Comparison of ENCODE assay signal across 8 mouse cellular contexts in the genomic region with DNA sequence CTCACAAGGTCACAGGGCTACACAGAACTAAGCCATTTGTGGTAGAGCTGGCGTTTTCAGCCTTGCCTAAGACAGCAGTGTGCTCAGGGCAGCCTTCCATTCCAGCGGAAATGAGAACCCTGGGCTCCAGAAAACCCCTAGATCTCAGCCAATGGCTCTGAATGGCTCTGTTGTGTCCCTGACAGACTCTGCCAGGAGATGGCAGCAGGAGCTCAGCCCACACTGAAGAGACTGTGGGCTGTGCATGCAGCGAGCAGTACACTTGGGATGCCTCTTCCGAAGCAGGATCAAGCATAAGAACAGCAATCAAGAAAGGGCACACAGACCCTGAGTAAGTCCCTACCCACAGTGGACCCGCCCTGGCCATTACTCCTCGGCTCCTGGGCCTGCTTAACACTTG.
DNase-seq lines count a peak whose midpoint lies in the region; ATAC-seq and TF ChIP-seq lines count a peak whose summit lies in the region.
"Not testable (repeated sequence)": the region's sequence is repeated elsewhere in the genome, so short reads cannot be mapped to it uniquely, and the experiment has no call there.

No protein-coding gene starts in this region.

- H3K4me3 ChIP-seq in forebrain, embryonic 14.5 days (ENCODE audit: low read depth, low read length); heart, embryonic 15.5 days; hindbrain, embryonic 16.5 days (ENCODE audit: low read length); kidney, embryonic 16.5 days (ENCODE audit: low read length); lung, embryonic 14.5 days (ENCODE audit: low read depth, low read length); midbrain, embryonic 13.5 days (replicated peaks); neural tube, embryonic 14.5 days (ENCODE audit: low read depth, low read length): not testable (repeated sequence)

- WGBS in forebrain, embryonic 14.5 days, result no CpG with 5 or more reads among the region's 6 CpGs
- no CpG with 5 or more reads among the region's 6 CpGs for WGBS in heart, embryonic 15.5 days
- WGBS in hindbrain, embryonic 16.5 days, result no CpG with 5 or more reads among the region's 6 CpGs
- WGBS in kidney, embryonic 16.5 days, result no CpG with 5 or more reads among the region's 6 CpGs
- WGBS in lung, embryonic 14.5 days, result no CpG with 5 or more reads among the region's 6 CpGs
- no CpG with 5 or more reads among the region's 6 CpGs for WGBS in midbrain, embryonic 13.5 days
- no CpG with 5 or more reads among the region's 6 CpGs for WGBS in neural tube, embryonic 14.5 days

- H3K27me3 ChIP-seq in forebrain, embryonic 14.5 days (replicated peaks; ENCODE audit: control insufficient read depth, insufficient read depth, low read length); heart, embryonic 15.5 days; hindbrain, embryonic 16.5 days (replicated peaks; ENCODE audit: control insufficient read depth, insufficient read depth, low read length); kidney, embryonic 16.5 days (ENCODE audit: insufficient read depth, low read length); lung, embryonic 14.5 days (ENCODE audit: insufficient read depth, low read length); midbrain, embryonic 13.5 days; neural tube, embryonic 14.5 days (ENCODE audit: control insufficient read depth, insufficient read depth, low read length): not testable (repeated sequence)

- not testable (repeated sequence) for H3K9me3 ChIP-seq in forebrain, embryonic 14.5 days (replicated peaks; ENCODE audit: control insufficient read depth, low read length); heart, embryonic 15.5 days (replicated peaks); hindbrain, embryonic 16.5 days (ENCODE audit: control insufficient read depth, low read length); kidney, embryonic 16.5 days (ENCODE audit: low read length); lung, embryonic 14.5 days (ENCODE audit: low read depth, low read length); midbrain, embryonic 13.5 days; neural tube, embryonic 14.5 days (ENCODE audit: control insufficient read depth, low read length)

- not testable (repeated sequence) for H3K27ac ChIP-seq in forebrain, embryonic 14.5 days (ENCODE audit: low read depth, low read length); heart, embryonic 15.5 days; hindbrain, embryonic 16.5 days (ENCODE audit: low read depth, low read length); kidney, embryonic 16.5 days (ENCODE audit: low read length); lung, embryonic 14.5 days (ENCODE audit: low read depth); midbrain, embryonic 13.5 days; neural tube, embryonic 14.5 days (ENCODE audit: low read depth, low read length)

- H3K36me3 ChIP-seq in forebrain, embryonic 14.5 days (ENCODE audit: control insufficient read depth, insufficient read depth, low read length); heart, embryonic 15.5 days; hindbrain, embryonic 16.5 days (ENCODE audit: control insufficient read depth, insufficient read depth, low read length); kidney, embryonic 16.5 days (ENCODE audit: insufficient read depth, low read length); lung, embryonic 14.5 days (ENCODE audit: insufficient read depth); midbrain, embryonic 13.5 days; neural tube, embryonic 14.5 days (ENCODE audit: control insufficient read depth, insufficient read depth, low read length): not testable (repeated sequence)

- DNase-seq in forebrain, embryonic 14.5 days (ENCODE audit: low spot score); lung, embryonic 14.5 days: not testable (repeated sequence)

- not testable (repeated sequence) for TF ChIP-seq CTCF in lung, embryonic 14.5 days (IDR thresholded peaks at IDR 0.05; ENCODE audit: low read depth)

- peak; percentile 97 for ATAC-seq in cerebellum, adult (ENCODE audit: insufficient number of reproducible peaks, low FRiP score, low TSS enrichment)
- ATAC-seq in forebrain, embryonic 14.5 days, result peak; percentile 95
- ATAC-seq in heart, embryonic 15.5 days (replicated peaks; ENCODE audit: insufficient number of reproducible peaks, insufficient read depth, low FRiP score, low read depth), result peak; percentile 78; the same call in 1 of the 2 replicates
- ATAC-seq in hindbrain, embryonic 16.5 days, result peak; percentile 95
- peak; percentile 93 for ATAC-seq in kidney, embryonic 16.5 days (ENCODE audit: low FRiP score, low TSS enrichment)
- ATAC-seq in lung, embryonic 14.5 days (ENCODE audit: insufficient read depth), result peak; percentile 95
- peak; percentile 91 for ATAC-seq in midbrain, embryonic 13.5 days
- ATAC-seq in neural tube, embryonic 14.5 days (ENCODE audit: low read depth), result peak; percentile 98

- not testable (repeated sequence) for H3K4me2 ChIP-seq in forebrain, embryonic 14.5 days (ENCODE audit: low read length); heart, embryonic 15.5 days; hindbrain, embryonic 16.5 days (ENCODE audit: low read length); kidney, embryonic 16.5 days (replicated peaks; ENCODE audit: low read depth, low read length); lung, embryonic 14.5 days; midbrain, embryonic 13.5 days (replicated peaks); neural tube, embryonic 14.5 days (ENCODE audit: low read depth, low read length)

- H3K9ac ChIP-seq in forebrain, embryonic 14.5 days (ENCODE audit: low read length); heart, embryonic 15.5 days; hindbrain, embryonic 16.5 days (ENCODE audit: low read depth, low read length); kidney, embryonic 16.5 days (replicated peaks; ENCODE audit: low read length); lung, embryonic 14.5 days; midbrain, embryonic 13.5 days (replicated peaks); neural tube, embryonic 14.5 days (replicated peaks; ENCODE audit: low read depth, low read length): not testable (repeated sequence)

- H3K4me1 ChIP-seq in forebrain, embryonic 14.5 days (ENCODE audit: control insufficient read depth, insufficient read depth, low read length); heart, embryonic 15.5 days (replicated peaks); hindbrain, embryonic 16.5 days (ENCODE audit: control insufficient read depth, insufficient read depth, low read depth, low read length); kidney, embryonic 16.5 days (ENCODE audit: insufficient read depth, low read length); lung, embryonic 14.5 days (ENCODE audit: insufficient read depth); midbrain, embryonic 13.5 days (replicated peaks); neural tube, embryonic 14.5 days (ENCODE audit: control insufficient read depth, insufficient read depth, low read length): not testable (repeated sequence)
